Mouse (Mus musculus) forebrain, embryonic 13.5 days (tissue): ENCODE measurements around the gene Tmem131l. TPM values are rescaled to one million over a fixed set of nuclear protein-coding genes. Genes with fewer than 3 reads are reported as not detected.
A peak's percentile ranks its signal among the peaks of the same experiment; 100 is the strongest.

Experiments
- ATAC-seq: fragments of 200-750 bp; cut with Nextera tagmentation; 2 replicates; pipeline ENCODE4 v1.8.0; 2017
- H3K27ac ChIP-seq: fragments of 300-500 bp; sonication (generic); 2 replicates; pipeline ENCODE4 v1.5.1; 2015; ENCODE audit warnings: inconsistent platforms, mild to moderate bottlenecking, moderate library complexity
- H3K27me3 ChIP-seq: fragments of 300-500 bp; sonication (generic); 2 replicates; pipeline ENCODE4 v1.6.1; 2015; ENCODE audit warnings: mild to moderate bottlenecking, inconsistent platforms
- H3K36me3 ChIP-seq: fragments of 300-500 bp; sonication (generic); 2 replicates; pipeline ENCODE4 v1.6.1; 2015; ENCODE audit warnings: mild to moderate bottlenecking, inconsistent platforms; ENCODE audit not compliant: poor library complexity, severe bottlenecking
- H3K4me1 ChIP-seq: fragments of 300-500 bp; sonication (generic); 2 replicates; pipeline ENCODE4 v1.6.1; 2015; ENCODE audit warnings: inconsistent platforms
- H3K4me2 ChIP-seq: fragments of 300-500 bp; sonication (generic); 2 replicates; pipeline ENCODE4 v1.6.1; 2015; ENCODE audit warnings: inconsistent platforms, mild to moderate bottlenecking, moderate library complexity
- H3K4me3 ChIP-seq: fragments of 300-500 bp; sonication (generic); 2 replicates; pipeline ENCODE4 v1.5.1; 2015; ENCODE audit warnings: mild to moderate bottlenecking, inconsistent platforms
- H3K9ac ChIP-seq: fragments of 300-500 bp; sonication (generic); 2 replicates; pipeline ENCODE4 v1.6.1; 2015; ENCODE audit warnings: mild to moderate bottlenecking, inconsistent platforms
- H3K9me3 ChIP-seq: fragments of 300-500 bp; sonication (generic); replicated peaks from 2 replicates; pipeline ENCODE4 v1.6.1; 2016; ENCODE audit warnings: inconsistent platforms
- WGBS: fragments of 180-500 bp; shearing (Covaris S2); methylation state at CpG from one replicate; pipeline ENCODE4 v1.1.7; 2015; 5-methylcytosine and 5-hydroxymethylcytosine counted together
- polyA plus RNA-seq: library from polyadenylated mRNA; unstranded; fragments of >200 nt; fragmentation: Nextera tagmentation; extraction: Ambion mirVana; gene quantifications from 2 replicates; pipeline ENCODE4 v1.2.1, GENCODE M21; 2015

The Tmem131l gene
- polyA plus RNA-seq, 1 experiment from 2014 or later = 139 TPM

- Histone ChIP-seq H3K4me2 (no peak overlapping the region), H3K4me3 (no peak overlapping the region), H3K27me3 (no peaks in the 10 kb centered on the region), H3K4me1 (no peaks in the 10 kb centered on the region), H3K9me3 (no peaks in the 10 kb centered on the region), H3K27ac (no peak overlapping the region), H3K36me3 (no peaks in the 10 kb centered on the region), H3K9ac (no peak overlapping the region)
- ATAC-seq = no peak
- 82% methylated on average over 13 of the region's 13 CpGs for WGBS
Measured at GRCm38 (mm10) chr3:84068831-84069709, 29.1 kb upstream of the Tmem131l start.

DNA sequence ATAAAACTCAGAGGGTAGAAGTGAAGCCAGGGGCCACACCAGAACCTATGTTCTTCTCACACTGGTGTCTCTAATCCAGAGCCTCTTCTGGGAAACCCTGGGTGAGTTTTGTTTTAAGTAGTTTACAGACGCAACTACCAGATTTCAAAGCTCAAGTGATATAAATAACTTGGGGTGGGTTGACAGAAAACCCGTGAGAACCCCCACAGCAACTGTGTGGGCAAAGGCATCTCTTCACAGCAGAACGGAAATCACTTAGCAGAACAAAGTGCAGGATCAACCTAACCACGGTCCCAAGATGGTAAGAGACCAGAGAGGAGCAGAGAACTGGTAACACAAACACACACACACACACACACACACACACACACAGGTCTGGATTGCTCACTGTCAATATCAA is 25.9 kb upstream of the Tmem131l start:
- Histone ChIP-seq H3K9ac (no peak overlapping the region), H3K4me3 (no peak overlapping the region), H3K4me2 (no peak overlapping the region), H3K27me3 (no peaks in the 10 kb centered on the region), H3K36me3 (no peaks in the 10 kb centered on the region), H3K4me1 (0 out of 2 replicates have a peak, but pooled peaks cover 4% of the 10 kb centered on the region), H3K27ac (no peak overlapping the region), H3K9me3 (no peaks in the 10 kb centered on the region)
- no peak for ATAC-seq
- 88% methylated on average over 4 of the region's 4 CpGs for WGBS

- WGBS = 85% methylated on average over 2 of the region's 2 CpGs
- H3K4me2 ChIP-seq = no peak overlapping the region
Measured at GRCm38 (mm10) chr3:84063369-84063914, 23.5 kb upstream of the Tmem131l start.

GRCm38 (mm10) chr3:84061523-84062453 is 21.8 kb upstream of the Tmem131l start:
- no peak overlapping the region for H3K4me3 ChIP-seq
- H3K27ac ChIP-seq = no peak overlapping the region
- H3K4me1 ChIP-seq = peaks cover 11% of the 10 kb centered on the region; the same call in 1 of the 2 replicates
- no peak overlapping the region for H3K4me2 ChIP-seq
- H3K9ac ChIP-seq = no peak overlapping the region
- ATAC-seq = no peak
- 0 out of 2 replicates have a peak, but pooled peaks cover 5% of the 10 kb centered on the region for H3K9me3 ChIP-seq
- no peaks in the 10 kb centered on the region for H3K27me3 ChIP-seq
- WGBS = 75% methylated on average over 13 of the region's 13 CpGs
- no peaks in the 10 kb centered on the region for H3K36me3 ChIP-seq

More at GRCm38 (mm10) chr3:84063369-84063914, 23.5 kb upstream of the Tmem131l start:
- no peak overlapping the region for H3K27ac ChIP-seq
- no peak overlapping the region for H3K9ac ChIP-seq
- H3K4me1 ChIP-seq = peaks cover 11% of the 10 kb centered on the region; the same call in 1 of the 2 replicates
- no peak for ATAC-seq
- H3K27me3 ChIP-seq = no peaks in the 10 kb centered on the region
- H3K9me3 ChIP-seq = no peaks in the 10 kb centered on the region
- H3K4me3 ChIP-seq = no peak overlapping the region
- no peaks in the 10 kb centered on the region for H3K36me3 ChIP-seq

- H3K36me3 ChIP-seq = no peaks in the 10 kb centered on the region
- H3K9ac ChIP-seq = no peak overlapping the region
- 0 out of 2 replicates have a peak, but pooled peaks cover 5% of the 10 kb centered on the region for H3K9me3 ChIP-seq
- no peak for ATAC-seq
- no peak overlapping the region for H3K4me2 ChIP-seq
- no peaks in the 10 kb centered on the region for H3K27me3 ChIP-seq
- peaks cover 11% of the 10 kb centered on the region; the same call in 1 of the 2 replicates for H3K4me1 ChIP-seq
- 87% methylated on average over 5 of the region's 5 CpGs for WGBS
- H3K27ac ChIP-seq = no peak overlapping the region
- H3K4me3 ChIP-seq = no peak overlapping the region
Measured at GRCm38 (mm10) chr3:84060946-84061345, 21.0 kb upstream of the Tmem131l start.

GRCm38 (mm10) chr3:84060128-84060527 is 20.2 kb upstream of the Tmem131l start:
- 67% methylated on average over 4 of the region's 4 CpGs for WGBS

DNA sequence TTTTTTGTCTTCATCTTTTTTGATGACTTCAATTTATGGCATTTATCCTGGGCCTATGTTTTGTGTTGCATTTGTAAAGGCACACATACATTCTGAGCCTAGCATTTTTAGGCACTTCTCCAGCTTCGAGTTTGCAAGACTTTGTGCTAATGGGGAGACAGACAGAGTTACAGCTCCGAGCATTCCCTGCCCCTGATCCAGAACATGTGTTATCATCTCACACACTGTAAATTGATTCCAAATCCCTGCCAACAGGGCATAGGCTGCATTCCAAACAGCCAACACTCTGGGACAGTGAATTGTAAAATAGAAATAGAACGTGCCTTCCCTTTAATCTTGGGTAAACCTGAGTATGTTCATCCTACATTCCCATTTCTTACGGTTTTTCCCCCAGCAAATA is 19.7 kb upstream of the Tmem131l start:
- Histone ChIP-seq H3K27ac (no peak overlapping the region; the same call in 1 of the 2 replicates), H3K4me2 (no peak overlapping the region)

More at GRCm38 (mm10) chr3:84060128-84060527, 20.2 kb upstream of the Tmem131l start:
- no peak overlapping the region for H3K9ac ChIP-seq
- H3K4me2 ChIP-seq = no peak overlapping the region
- peaks cover 5% of the 10 kb centered on the region; the same call in 1 of the 2 replicates for H3K9me3 ChIP-seq
- no peak overlapping the region for H3K4me3 ChIP-seq
- ATAC-seq = no peak
- peaks cover 11% of the 10 kb centered on the region; the same call in 1 of the 2 replicates for H3K4me1 ChIP-seq
- H3K36me3 ChIP-seq = no peaks in the 10 kb centered on the region
- no peak overlapping the region; the same call in 1 of the 2 replicates for H3K27ac ChIP-seq
- no peaks in the 10 kb centered on the region for H3K27me3 ChIP-seq

DNA sequence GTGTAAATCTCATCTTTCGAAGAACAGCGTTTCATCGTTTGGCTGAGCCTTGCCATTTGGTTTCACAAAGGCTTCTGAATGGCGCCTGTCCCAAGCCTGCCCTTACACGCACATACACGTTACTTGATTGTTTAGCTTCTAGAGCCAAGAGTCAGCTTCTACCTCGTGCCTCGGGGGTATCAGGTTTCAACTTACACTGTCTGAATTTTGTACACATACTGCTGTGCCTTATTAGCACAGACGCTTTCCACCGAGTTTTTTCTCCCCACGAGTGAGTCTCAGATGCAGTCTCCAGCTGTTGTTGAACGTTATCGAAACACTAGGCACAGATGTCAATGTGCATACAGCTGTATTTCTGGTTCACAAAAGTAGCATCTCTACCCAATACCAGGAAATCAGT is 19.3 kb upstream of the Tmem131l start:
- Histone ChIP-seq H3K9me3 (peaks cover 5% of the 10 kb centered on the region; the same call in 1 of the 2 replicates), H3K27ac (no peak overlapping the region), H3K4me1 (peaks cover 11% of the 10 kb centered on the region; the same call in 1 of the 2 replicates), H3K4me2 (no peak overlapping the region), H3K36me3 (no peaks in the 10 kb centered on the region), H3K4me3 (no peak overlapping the region), H3K9ac (no peak overlapping the region), H3K27me3 (no peaks in the 10 kb centered on the region)
- ATAC-seq = peak; percentile 57
- WGBS = 63% methylated on average over 13 of the region's 13 CpGs

More for the DNA sequence above, 19.7 kb upstream of the Tmem131l start:
- Histone ChIP-seq H3K4me1 (peaks cover 11% of the 10 kb centered on the region; the same call in 1 of the 2 replicates), H3K9ac (no peak overlapping the region), H3K27me3 (no peaks in the 10 kb centered on the region), H3K4me3 (no peak overlapping the region), H3K36me3 (no peaks in the 10 kb centered on the region), H3K9me3 (peaks cover 5% of the 10 kb centered on the region; the same call in 1 of the 2 replicates)
- 66% methylated on average over 4 of the region's 4 CpGs for WGBS
- ATAC-seq = peak; percentile 73; the same call in 1 of the 2 replicates

- Histone ChIP-seq H3K4me3 (no peak overlapping the region), H3K27me3 (no peaks in the 10 kb centered on the region), H3K36me3 (no peaks in the 10 kb centered on the region), H3K9me3 (no peaks in the 10 kb centered on the region), H3K4me2 (no peak overlapping the region), H3K4me1 (0 out of 2 replicates have a peak, but pooled peaks cover 5% of the 10 kb centered on the region), H3K27ac (peak overlapping the region; percentile 8; the same call in 1 of the 2 replicates), H3K9ac (no peak overlapping the region)
- 10% methylated on average over 9 of the region's 9 CpGs for WGBS
- peak; percentile 61 for ATAC-seq
Measured at GRCm38 (mm10) chr3:84048729-84049175, 8.8 kb upstream of the Tmem131l start.

- ATAC-seq = no peak
- H3K27me3 ChIP-seq = 0 out of 2 replicates have a peak, but pooled peaks cover 2% of the 10 kb centered on the region
- no peaks in the 10 kb centered on the region for H3K9me3 ChIP-seq
- no peak overlapping the region for H3K4me2 ChIP-seq
- 0 out of 2 replicates have a peak, but pooled peaks cover 5% of the 10 kb centered on the region for H3K4me1 ChIP-seq
- no peak overlapping the region for H3K27ac ChIP-seq
- WGBS = 92% methylated on average over 8 of the region's 8 CpGs
- no peaks in the 10 kb centered on the region for H3K36me3 ChIP-seq
- H3K4me3 ChIP-seq = no peak overlapping the region
- no peak overlapping the region for H3K9ac ChIP-seq
Measured at GRCm38 (mm10) chr3:84046206-84046605, 6.2 kb upstream of the Tmem131l start.

DNA sequence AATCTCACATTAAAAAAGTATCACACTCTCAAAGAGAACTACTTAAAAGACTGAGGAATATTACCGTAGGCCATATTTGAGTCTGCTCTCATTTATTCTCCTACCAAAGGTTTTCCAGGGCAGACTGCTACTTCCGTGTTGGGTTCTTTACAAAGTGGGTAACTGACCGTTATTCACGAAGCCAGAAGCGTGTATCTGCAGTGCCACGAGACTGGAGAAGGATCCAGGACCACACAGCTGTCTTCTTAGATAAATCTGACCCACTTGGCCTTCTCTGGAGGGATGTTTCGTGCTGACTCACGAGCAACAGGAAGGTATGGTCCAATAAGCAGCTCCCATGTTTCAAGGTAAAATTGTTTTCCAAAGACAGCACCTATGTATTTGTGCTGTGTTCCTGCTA is 1.8 kb upstream of the Tmem131l start:
- H3K36me3 ChIP-seq = 0 out of 2 replicates have a peak, but pooled peaks cover 5% of the 10 kb centered on the region
- 0 out of 2 replicates have a peak, but pooled peaks cover 2% of the 10 kb centered on the region for H3K27me3 ChIP-seq
- no peak overlapping the region for H3K27ac ChIP-seq
- no peak overlapping the region for H3K4me2 ChIP-seq
- ATAC-seq = no peak
- H3K9me3 ChIP-seq = no peaks in the 10 kb centered on the region
- no peak overlapping the region for H3K9ac ChIP-seq
- WGBS = 90% methylated on average over 8 of the region's 8 CpGs
- H3K4me1 ChIP-seq = peaks cover 16% of the 10 kb centered on the region
- H3K4me3 ChIP-seq = no peak overlapping the region
